Mouse (Mus musculus) fat pad, adult 2 months (tissue): ENCODE results near the gene Mtmr12.

Experiments
- DNase-seq: peaks from one replicate; pipeline ENCODE4 v3.0.0-alpha.2; 2011; ENCODE audit warnings: low read depth, low spot score; ENCODE audit errors: extremely low read depth

Gene Mtmr12

GRCm38 (mm10) chr15:12232429-12232828 lies 27.6 kb downstream of the Mtmr12 start:
- DNase-seq, result no peak

GRCm38 (mm10) chr15:12233021-12233420 lies 28.2 kb downstream of the Mtmr12 start:
- no peak for DNase-seq

- no peak for DNase-seq
These were observed 30.7 kb downstream of the Mtmr12 start for GRCm38 (mm10) chr15:12235559-12235958.

- no peak for DNase-seq
These were observed 31.2 kb downstream of the Mtmr12 start for GRCm38 (mm10) chr15:12235983-12236382.

- DNase-seq, result no peak
These were observed 32.1 kb downstream of the Mtmr12 start for GRCm38 (mm10) chr15:12236961-12237360.

DNA sequence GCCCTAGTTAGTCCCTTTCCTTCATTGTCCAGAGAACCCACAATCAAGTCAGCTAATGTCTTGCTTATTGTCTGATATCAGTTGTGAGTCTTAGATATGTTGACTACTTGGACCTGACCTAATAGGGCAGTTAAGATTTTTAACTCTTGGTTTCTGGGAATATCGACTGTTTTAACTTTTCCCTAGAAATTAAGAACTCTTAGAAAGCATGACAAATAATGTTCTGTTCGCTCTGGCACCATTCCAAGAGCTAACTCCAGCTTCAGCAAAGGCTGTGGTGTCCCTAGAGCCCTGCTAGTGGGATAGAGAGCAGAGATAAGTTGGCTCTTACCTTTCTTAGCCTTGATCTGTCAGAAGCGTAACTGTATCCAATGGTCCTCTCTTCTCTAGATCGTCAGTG lies 32.7 kb downstream of the Mtmr12 start:
- DNase-seq, result no peak

DNA sequence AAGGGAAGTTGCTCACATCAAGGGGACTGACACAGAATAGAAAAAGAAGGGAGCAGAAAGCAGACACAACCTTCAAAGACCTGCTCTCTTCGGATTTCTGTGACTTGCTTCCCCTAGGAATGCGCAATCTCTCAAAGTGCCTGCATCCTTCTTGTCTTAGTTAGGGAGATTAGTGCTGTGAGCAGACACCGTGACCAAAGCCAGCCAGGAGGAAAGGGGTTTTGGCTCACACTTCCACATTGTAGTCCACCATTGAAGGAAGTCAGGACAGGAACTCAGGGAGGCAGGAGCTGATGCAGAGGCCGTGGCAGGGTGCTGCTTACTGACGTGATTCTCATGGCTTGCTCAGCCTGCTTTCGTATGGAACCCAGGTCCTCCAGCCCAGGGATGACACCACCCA lies 33.5 kb downstream of the Mtmr12 start:
- no peak for DNase-seq

DNA sequence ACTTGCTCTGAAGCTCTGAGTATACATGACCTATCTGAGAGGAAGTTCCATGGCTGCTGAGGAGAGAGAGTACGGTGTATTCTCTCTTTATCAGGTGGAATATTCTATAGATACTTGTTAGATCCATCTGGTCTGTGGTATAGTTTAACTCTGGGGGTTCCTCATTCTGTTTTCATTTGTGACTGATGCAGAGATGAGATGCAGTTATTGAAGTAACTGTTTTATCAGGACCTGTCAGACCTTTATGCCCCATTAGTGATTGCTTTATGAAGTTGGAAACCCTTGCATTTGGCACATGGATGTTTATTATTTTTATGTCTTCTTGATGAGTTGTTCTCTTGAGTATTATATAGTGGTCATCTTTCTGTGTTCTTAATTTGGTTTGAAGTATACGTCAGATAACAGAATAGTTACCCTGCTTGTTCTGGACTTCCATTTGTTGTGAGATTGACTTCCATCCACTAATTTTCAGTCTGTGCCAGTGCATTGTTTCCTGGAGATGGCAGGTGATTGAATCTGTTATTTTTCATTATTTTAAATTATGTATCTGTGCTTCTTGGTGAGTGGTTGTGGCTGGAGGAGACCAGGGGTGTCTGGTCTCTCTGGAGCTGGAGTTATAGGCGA lies 36.0 kb downstream of the Mtmr12 start:
- DNase-seq, result no peak

DNA sequence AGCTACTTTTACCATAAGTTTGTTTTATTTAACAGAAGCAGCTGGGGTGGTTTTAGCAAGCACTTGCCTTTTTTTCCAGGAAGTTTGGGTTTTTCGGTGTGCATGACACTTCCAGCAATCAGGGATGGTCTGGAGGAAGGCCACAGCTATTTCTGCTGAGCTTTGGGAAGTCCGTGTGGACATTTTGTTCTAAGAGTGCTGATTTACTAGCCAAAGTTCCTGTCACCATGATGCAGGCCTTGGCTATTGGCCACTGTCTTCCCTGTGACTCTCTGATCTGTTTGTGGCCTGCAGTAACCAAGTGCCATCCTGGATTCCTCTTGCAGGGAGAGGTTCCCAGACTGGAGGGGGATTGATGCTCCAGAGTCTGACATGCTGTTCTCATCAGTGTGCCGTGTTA lies 39.0 kb downstream of the Mtmr12 start:
- DNase-seq, result no peak

GRCm38 (mm10) chr15:12245580-12246359 lies 40.9 kb downstream of the Mtmr12 start:
- DNase-seq, result no peak

DNA sequence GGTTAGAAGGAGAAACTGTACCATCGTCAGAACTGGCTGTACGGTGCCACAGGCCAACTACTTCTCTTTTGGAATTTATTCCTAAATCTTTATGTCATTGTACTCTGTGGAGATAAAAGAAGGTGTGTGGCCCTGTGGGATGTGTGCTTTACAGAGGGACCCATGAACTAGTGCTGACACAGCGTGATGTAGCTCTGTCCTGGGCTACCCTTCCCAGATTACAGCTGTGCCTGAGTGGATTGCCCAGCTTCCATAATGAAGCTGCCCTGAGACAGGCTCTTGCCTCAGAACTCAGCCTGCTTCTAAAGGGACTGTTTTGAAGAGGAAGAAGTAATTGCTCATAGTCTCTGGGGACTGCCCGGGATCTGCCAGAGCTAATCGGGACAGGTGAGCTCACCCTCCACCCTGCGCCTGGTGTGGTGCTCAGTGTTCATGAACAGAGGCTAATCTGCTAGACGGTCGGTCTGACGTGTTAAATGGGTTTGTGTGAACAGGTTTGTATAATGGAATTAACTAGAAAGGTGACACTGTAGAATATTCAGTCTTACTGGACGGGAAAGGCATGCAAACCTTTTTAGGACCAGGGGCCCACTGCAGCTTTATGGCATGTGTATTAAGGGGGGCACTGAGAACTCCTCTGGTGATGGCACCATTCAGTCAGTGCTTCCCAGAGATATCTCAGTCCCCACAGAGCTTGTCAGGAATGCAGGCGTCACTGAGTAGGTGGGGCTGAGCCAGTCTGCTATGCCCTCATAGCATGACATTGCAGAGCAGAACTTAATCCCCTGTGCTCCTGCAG lies 41.7 kb downstream of the Mtmr12 start:
- no peak for DNase-seq

- no peak for DNase-seq
These were observed 42.4 kb downstream of the Mtmr12 start for GRCm38 (mm10) chr15:12247159-12247603.

- DNase-seq, result no peak
These were observed 43.5 kb downstream of the Mtmr12 start for GRCm38 (mm10) chr15:12248279-12248678.

DNA sequence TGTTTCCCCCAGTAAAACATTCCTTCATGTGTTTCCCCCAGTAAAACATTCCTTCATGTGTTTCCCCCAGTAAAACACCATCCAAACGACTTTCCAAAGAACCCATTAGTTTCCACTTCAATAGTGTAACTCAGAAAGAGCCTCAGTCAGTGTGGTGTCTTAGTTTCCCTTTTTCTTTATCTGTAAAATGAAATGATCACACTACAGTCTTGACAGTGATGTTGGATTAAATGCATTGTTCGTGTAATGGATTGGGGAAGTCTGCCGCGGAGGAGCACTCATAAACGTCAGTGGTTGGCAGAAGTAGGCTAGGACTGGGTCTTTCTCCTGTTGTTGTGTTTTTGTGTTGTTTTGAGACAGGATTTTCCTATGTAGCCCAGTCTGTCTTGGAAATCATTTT lies 45.5 kb downstream of the Mtmr12 start:
- DNase-seq, result no peak

- no peak for DNase-seq
These were observed 46.8 kb downstream of the Mtmr12 start for GRCm38 (mm10) chr15:12251416-12252140.

DNA sequence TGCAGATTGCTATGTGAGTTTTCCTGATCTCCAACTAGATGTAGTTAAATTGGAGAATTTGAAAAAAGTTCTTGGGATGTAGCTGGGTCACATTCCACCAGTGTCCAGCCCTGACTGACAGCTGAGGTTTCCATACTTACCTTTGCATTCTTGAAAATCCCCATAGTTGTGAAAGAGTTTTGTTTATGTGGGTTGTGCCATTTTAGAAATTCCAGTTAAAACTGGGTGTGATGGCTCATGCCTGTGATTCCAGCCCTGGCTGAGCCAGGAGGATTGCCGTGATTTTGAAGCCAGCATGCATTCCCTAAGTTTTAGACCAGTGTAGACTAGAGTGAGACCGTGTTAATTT lies 47.3 kb downstream of the Mtmr12 start:
- no peak for DNase-seq

GRCm38 (mm10) chr15:12257730-12258494 lies 53.1 kb downstream of the Mtmr12 start:
- DNase-seq, result no peak

GRCm38 (mm10) chr15:12263056-12263455 lies 58.2 kb downstream of the Mtmr12 start:
- no peak for DNase-seq

- no peak for DNase-seq
These were observed 61.6 kb downstream of the Mtmr12 start for GRCm38 (mm10) chr15:12266460-12266859.

- DNase-seq, result no peak
These were observed 63.2 kb downstream of the Mtmr12 start for GRCm38 (mm10) chr15:12268021-12268420.
